Mouse (Mus musculus) embryonic facial prominence, embryonic 14.5 days (tissue): ENCODE measurements at regions not wholly inside any gene's neighbourhood (a gene's known extent, or its start where the extent isn't known, plus 50 kb on each side); places are given as distances from the start of the nearest gene placed in this dataset. TPM values are rescaled to one million over a fixed set of nuclear protein-coding genes. Genes with fewer than 3 reads are reported as not detected.

ENCODE experiments used
- microRNA-seq: library from miRNA; unstranded; fragments of <30 nt; microRNA quantifications from one replicate; pipeline ENCODE4, GENCODE M21; 2016; ENCODE audit warnings: borderline number of aligned reads

Small RNA genes in the stretch of these regions (microRNA-seq; reads per million reads assigned to microRNA genes)
- gene Gm24923 (not detected), gene Mir344-2 (not detected), gene Mir344f (1.2 reads per million), gene Mir344g (1.3 reads per million), gene Mir344i (not detected)
